Mouse (Mus musculus) myocyte (in vitro differentiated cells): Measurements from ENCODE around the gene Ubac2.

Experiments used
- CEBPB ChIP-seq: IDR thresholded peaks from 2 replicates; pipeline ENCODE4 v1.6.1; 2011; ENCODE audit warnings: mild to moderate bottlenecking, moderate library complexity; ENCODE audit not compliant: poor library complexity, insufficient read depth, severe bottlenecking
- E2F4 ChIP-seq: IDR thresholded peaks from one replicate; pipeline ENCODE4 v1.6.1; 2011; ENCODE audit warnings: mild to moderate bottlenecking, control low read depth, moderate library complexity; ENCODE audit not compliant: insufficient read depth
- MAX ChIP-seq: IDR thresholded peaks from one replicate; pipeline ENCODE4 v1.6.1; 2011; ENCODE audit warnings: low read depth, mild to moderate bottlenecking, control low read depth
- MYOD1 ChIP-seq, 3 experiments: IDR thresholded peaks; one replicate each; pipeline ENCODE4 v1.6.1; 2011; ENCODE audit warnings: control low read depth in 2 of 3, low read depth in 2 of 3, mild to moderate bottlenecking in 2 of 3, moderate library complexity in 1 of 3; ENCODE audit not compliant: insufficient read length in 2 of 3, control insufficient read depth in 1 of 3
- MYOG ChIP-seq, 3 experiments: IDR thresholded peaks; one replicate each; pipeline ENCODE4 v1.6.1; 2011; ENCODE audit warnings: control low read depth in 2 of 3, low read depth in 2 of 3, mild to moderate bottlenecking in 2 of 3; ENCODE audit not compliant: insufficient read length in 2 of 3, control insufficient read depth in 1 of 3, insufficient read depth in 1 of 3
- POLR2A ChIP-seq: IDR thresholded peaks from one replicate; pipeline ENCODE4 v1.6.1; 2011; ENCODE audit warnings: low read depth, mild to moderate bottlenecking, control low read depth, moderate library complexity; ENCODE audit not compliant: insufficient read length
- POLR2AphosphoS2 ChIP-seq: IDR thresholded peaks from one replicate; pipeline ENCODE4 v1.6.1; 2011; ENCODE audit warnings: low read depth, control low read depth; ENCODE audit not compliant: insufficient read length
- REST ChIP-seq: IDR thresholded peaks from one replicate; pipeline ENCODE4 v1.6.1; 2011; ENCODE audit warnings: mild to moderate bottlenecking, control low read depth, moderate library complexity; ENCODE audit not compliant: insufficient read depth, insufficient read length
- SRF ChIP-seq: IDR thresholded peaks from one replicate; pipeline ENCODE4 v1.6.1; 2011; ENCODE audit warnings: low read depth; ENCODE audit not compliant: control insufficient read depth, insufficient read length
- TCF12 ChIP-seq: IDR thresholded peaks from one replicate; pipeline ENCODE4 v1.6.1; 2011; ENCODE audit warnings: mild to moderate bottlenecking, control low read depth; ENCODE audit not compliant: poor library complexity, insufficient read depth, severe bottlenecking
- TCF3 ChIP-seq: IDR thresholded peaks from one replicate; pipeline ENCODE4 v1.6.1; 2011; ENCODE audit warnings: low read depth, control low read depth; ENCODE audit not compliant: insufficient read length
- USF1 ChIP-seq: IDR thresholded peaks from one replicate; pipeline ENCODE4 v1.6.1; 2011; ENCODE audit warnings: low read depth, mild to moderate bottlenecking, control low read depth, moderate library complexity

DNA sequence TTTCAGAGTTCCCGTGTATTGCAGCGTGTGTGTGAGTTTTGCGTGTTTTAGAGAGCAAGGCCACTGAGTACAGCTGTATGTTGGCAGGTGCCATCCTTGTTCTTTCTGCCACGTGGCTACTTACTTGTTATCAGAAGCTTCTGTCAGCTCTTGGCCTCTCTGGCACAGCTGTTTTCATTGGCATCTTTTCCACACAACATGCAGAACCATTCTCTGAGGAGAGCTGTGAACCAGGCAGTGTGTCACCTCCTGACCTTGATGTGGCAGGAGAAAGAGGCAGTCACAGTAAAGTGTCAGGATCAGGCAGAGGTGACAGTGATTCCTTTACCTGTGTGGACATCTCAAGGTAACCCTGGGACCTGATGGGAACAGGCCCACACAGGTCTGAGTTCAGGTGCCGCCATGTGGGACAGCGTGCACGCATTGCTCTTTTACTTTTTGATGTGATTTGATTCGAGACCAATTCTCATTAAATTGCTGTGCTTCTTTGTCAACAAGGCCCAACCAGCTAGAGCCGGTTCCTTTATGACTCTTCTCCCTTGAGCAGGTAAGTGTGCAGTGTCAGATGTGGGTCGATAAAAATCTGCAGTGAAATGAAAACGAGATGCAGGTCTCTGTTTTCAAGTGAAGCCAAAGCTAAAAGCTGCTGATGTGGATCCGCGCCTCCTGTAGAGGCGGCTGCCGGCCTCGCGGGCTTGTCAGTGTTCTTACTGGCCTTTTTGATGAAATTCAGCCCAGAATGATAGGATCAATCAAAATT, 122.1 kb downstream of the Ubac2 start:
- no peak for TF ChIP-seq USF1
- no peak for TF ChIP-seq POLR2A
- TF ChIP-seq CEBPB: no peak
- TF ChIP-seq MYOD1 (IDR thresholded peaks at IDR 0.05; ENCODE audit: control insufficient read depth in 1 of 3, insufficient read length in 2 of 3, low read depth in 2 of 3): no peak
- no peak for TF ChIP-seq E2F4
- no peak for TF ChIP-seq MAX
- no peak for TF ChIP-seq MYOG (IDR thresholded peaks at IDR 0.05; ENCODE audit: control insufficient read depth in 1 of 3, insufficient read depth in 1 of 3, insufficient read length in 2 of 3, low read depth in 2 of 3)
- TF ChIP-seq TCF3: no peak
- no peak for TF ChIP-seq TCF12
- TF ChIP-seq REST: no peak
- TF ChIP-seq POLR2AphosphoS2: no peak
- TF ChIP-seq SRF: no peak
